Mouse (Mus musculus) limb, embryonic 13.5 days (tissue): ENCODE results near the gene Rapgef4. TPM values are rescaled to one million over a fixed set of nuclear protein-coding genes. Genes with fewer than 3 reads are reported as not detected.
A peak's percentile ranks its signal among the peaks of the same experiment; 100 is the strongest.

Experiments used
- ATAC-seq: fragments of 200-750 bp; cut with Nextera tagmentation; 2 replicates; pipeline ENCODE4 v1.8.0; 2017; ENCODE audit warnings: low read depth, moderate number of reproducible peaks, moderate TSS enrichment; ENCODE audit not compliant: low FRiP score
- H3K27ac ChIP-seq: fragments of 300-500 bp; sonication (generic); 2 replicates; pipeline ENCODE4 v1.5.1; 2015; ENCODE audit warnings: inconsistent platforms, mild to moderate bottlenecking, moderate library complexity
- H3K27me3 ChIP-seq: fragments of 300-500 bp; sonication (generic); 2 replicates; pipeline ENCODE4 v1.6.1; 2015; ENCODE audit warnings: mild to moderate bottlenecking, inconsistent platforms
- H3K36me3 ChIP-seq: fragments of 300-500 bp; sonication (generic); 2 replicates; pipeline ENCODE4 v1.6.1; 2015; ENCODE audit warnings: inconsistent platforms, mild to moderate bottlenecking, moderate library complexity
- H3K4me1 ChIP-seq: fragments of 300-500 bp; sonication (generic); 2 replicates; pipeline ENCODE4 v1.6.1; 2015; ENCODE audit warnings: inconsistent platforms
- H3K4me2 ChIP-seq: fragments of 300-500 bp; sonication (generic); replicated peaks from 2 replicates; pipeline ENCODE4 v1.6.1; 2015; ENCODE audit warnings: inconsistent platforms, mild to moderate bottlenecking, moderate library complexity
- H3K4me3 ChIP-seq: fragments of 300-500 bp; sonication (generic); 2 replicates; pipeline ENCODE4 v1.5.1; 2015; ENCODE audit warnings: moderate library complexity, mild to moderate bottlenecking, inconsistent platforms
- H3K9ac ChIP-seq: fragments of 300-500 bp; sonication (generic); 2 replicates; pipeline ENCODE4 v1.6.1; 2015; ENCODE audit warnings: mild to moderate bottlenecking, inconsistent platforms
- H3K9me3 ChIP-seq: fragments of 300-500 bp; sonication (generic); 2 replicates; pipeline ENCODE4 v1.6.1; 2016; ENCODE audit warnings: inconsistent platforms
- WGBS: fragments of 180-500 bp; shearing (Covaris S2); methylation state at CpG from one replicate; pipeline ENCODE4 v1.1.7; 2015; 5-methylcytosine and 5-hydroxymethylcytosine counted together
- polyA plus RNA-seq: library from polyadenylated mRNA; unstranded; fragments of >200 nt; fragmentation: Nextera tagmentation; extraction: Ambion mirVana; gene quantifications from 2 replicates; pipeline ENCODE4 v1.2.1, GENCODE M21; 2015

The Rapgef4 gene
- polyA plus RNA-seq, 1 experiment from 2014 or later, result 2.3 TPM

- Histone ChIP-seq H3K4me1 (peaks cover 22% of the 10 kb centered on the region), H3K27ac (no peak overlapping the region), H3K9me3 (no peaks in the 10 kb centered on the region), H3K27me3 (no peaks in the 10 kb centered on the region), H3K4me2 (no peak overlapping the region), H3K36me3 (no peaks in the 10 kb centered on the region), H3K4me3 (no peak overlapping the region), H3K9ac (no peak overlapping the region)
- 29% methylated on average over 4 of the region's 4 CpGs for whole genome bisulfite sequencing
- no peak for ATAC-seq
These were observed 168.0 kb downstream of the Rapgef4 start for GRCm38 (mm10) chr2:72149059-72149458.

GRCm38 (mm10) chr2:72151792-72152554 lies 170.9 kb downstream of the Rapgef4 start:
- 79% methylated on average over 9 of the region's 9 CpGs for WGBS

GRCm38 (mm10) chr2:72152746-72153145 lies 171.7 kb downstream of the Rapgef4 start:
- 89% methylated on average over 2 of the region's 2 CpGs for WGBS
- Histone ChIP-seq H3K4me3 (no peak overlapping the region), H3K36me3 (no peaks in the 10 kb centered on the region), H3K9ac (no peak overlapping the region), H3K27me3 (no peaks in the 10 kb centered on the region), H3K4me1 (peaks cover 33% of the 10 kb centered on the region), H3K9me3 (no peaks in the 10 kb centered on the region), H3K27ac (no peak overlapping the region), H3K4me2 (no peak overlapping the region)
- no peak for ATAC-seq

More at GRCm38 (mm10) chr2:72151792-72152554, 170.9 kb downstream of the Rapgef4 start:
- H3K4me2 ChIP-seq, result no peak overlapping the region
- peaks cover 29% of the 10 kb centered on the region for H3K4me1 ChIP-seq
- no peaks in the 10 kb centered on the region for H3K27me3 ChIP-seq
- H3K9ac ChIP-seq, result no peak overlapping the region
- no peak for ATAC-seq
- H3K36me3 ChIP-seq, result no peaks in the 10 kb centered on the region
- no peak overlapping the region for H3K4me3 ChIP-seq
- no peak overlapping the region for H3K27ac ChIP-seq
- no peaks in the 10 kb centered on the region for H3K9me3 ChIP-seq

- no peaks in the 10 kb centered on the region for H3K27me3 ChIP-seq
- H3K36me3 ChIP-seq, result no peaks in the 10 kb centered on the region
- no peak overlapping the region for H3K27ac ChIP-seq
- no peak overlapping the region for H3K4me2 ChIP-seq
- H3K4me1 ChIP-seq, result peaks cover 32% of the 10 kb centered on the region
- no peak overlapping the region for H3K4me3 ChIP-seq
- no peaks in the 10 kb centered on the region for H3K9me3 ChIP-seq
- no peak overlapping the region for H3K9ac ChIP-seq
- WGBS, result 88% methylated on average over 1 of the region's 1 CpGs
- ATAC-seq, result no peak
These were observed 172.8 kb downstream of the Rapgef4 start for GRCm38 (mm10) chr2:72153851-72154250.

- Histone ChIP-seq H3K9ac (no peak overlapping the region), H3K4me3 (no peak overlapping the region), H3K27ac (peak overlapping the region; percentile 34; the same call in 1 of the 2 replicates), H3K4me1 (peaks cover 41% of the 10 kb centered on the region), H3K27me3 (no peaks in the 10 kb centered on the region), H3K36me3 (no peaks in the 10 kb centered on the region), H3K4me2 (no peak overlapping the region), H3K9me3 (no peaks in the 10 kb centered on the region)
- 44% methylated on average over 8 of the region's 8 CpGs for WGBS
- peak; percentile 54; the same call in 1 of the 2 replicates for ATAC-seq
These were observed 174.2 kb downstream of the Rapgef4 start for GRCm38 (mm10) chr2:72155102-72155773.

GRCm38 (mm10) chr2:72156484-72156883 lies 175.4 kb downstream of the Rapgef4 start:
- WGBS, result 49% methylated on average over 5 of the region's 5 CpGs
- no peak overlapping the region for H3K27ac ChIP-seq

GRCm38 (mm10) chr2:72157561-72157960 lies 176.5 kb downstream of the Rapgef4 start:
- H3K27ac ChIP-seq, result no peak overlapping the region; the same call in 1 of the 2 replicates
- peaks cover 43% of the 10 kb centered on the region for H3K4me1 ChIP-seq
- no peak for ATAC-seq
- no peaks in the 10 kb centered on the region for H3K9me3 ChIP-seq
- no peak overlapping the region; the same call in 1 of the 2 replicates for H3K4me2 ChIP-seq
- no peak overlapping the region for H3K4me3 ChIP-seq
- H3K27me3 ChIP-seq, result no peaks in the 10 kb centered on the region
- WGBS, result 25% methylated on average over 9 of the region's 9 CpGs
- no peak overlapping the region for H3K9ac ChIP-seq
- no peaks in the 10 kb centered on the region for H3K36me3 ChIP-seq

More at GRCm38 (mm10) chr2:72156484-72156883, 175.4 kb downstream of the Rapgef4 start:
- H3K4me3 ChIP-seq, result no peak overlapping the region
- no peak overlapping the region for H3K9ac ChIP-seq
- H3K4me2 ChIP-seq, result no peak overlapping the region
- ATAC-seq, result no peak
- no peaks in the 10 kb centered on the region for H3K27me3 ChIP-seq
- peaks cover 43% of the 10 kb centered on the region for H3K4me1 ChIP-seq
- H3K36me3 ChIP-seq, result no peaks in the 10 kb centered on the region
- H3K9me3 ChIP-seq, result no peaks in the 10 kb centered on the region

- no peaks in the 10 kb centered on the region for H3K9me3 ChIP-seq
- peaks cover 43% of the 10 kb centered on the region for H3K4me1 ChIP-seq
- H3K27ac ChIP-seq, result no peak overlapping the region
- H3K9ac ChIP-seq, result no peak overlapping the region
- no peak overlapping the region for H3K4me2 ChIP-seq
- no peak overlapping the region for H3K4me3 ChIP-seq
- ATAC-seq, result no peak
- 82% methylated on average over 5 of the region's 5 CpGs for WGBS
- no peaks in the 10 kb centered on the region for H3K27me3 ChIP-seq
- no peaks in the 10 kb centered on the region for H3K36me3 ChIP-seq
These were observed 177.0 kb downstream of the Rapgef4 start for GRCm38 (mm10) chr2:72158045-72158444.

GRCm38 (mm10) chr2:72158691-72159225 lies 177.7 kb downstream of the Rapgef4 start:
- Histone ChIP-seq H3K9me3 (no peaks in the 10 kb centered on the region), H3K4me3 (no peak overlapping the region), H3K36me3 (no peaks in the 10 kb centered on the region), H3K27ac (no peak overlapping the region), H3K4me1 (peaks cover 43% of the 10 kb centered on the region), H3K9ac (no peak overlapping the region), H3K4me2 (no peak overlapping the region), H3K27me3 (no peaks in the 10 kb centered on the region)
- no peak for ATAC-seq
- 72% methylated on average over 10 of the region's 10 CpGs for WGBS

- Histone ChIP-seq H3K27ac (no peak overlapping the region), H3K4me2 (no peak overlapping the region), H3K27me3 (no peaks in the 10 kb centered on the region), H3K36me3 (no peaks in the 10 kb centered on the region), H3K4me1 (peaks cover 43% of the 10 kb centered on the region), H3K4me3 (no peak overlapping the region), H3K9me3 (no peaks in the 10 kb centered on the region), H3K9ac (no peak overlapping the region)
- WGBS, result 57% methylated on average over 6 of the region's 6 CpGs
- no peak for ATAC-seq
These were observed 178.2 kb downstream of the Rapgef4 start for GRCm38 (mm10) chr2:72159281-72159680.

- no peak for ATAC-seq
- Histone ChIP-seq H3K4me3 (no peak overlapping the region), H3K27ac (no peak overlapping the region), H3K36me3 (no peaks in the 10 kb centered on the region), H3K27me3 (no peaks in the 10 kb centered on the region), H3K9ac (no peak overlapping the region), H3K4me2 (no peak overlapping the region), H3K9me3 (no peaks in the 10 kb centered on the region), H3K4me1 (peaks cover 26% of the 10 kb centered on the region)
- 74% methylated on average over 5 of the region's 5 CpGs for WGBS
These were observed 184.3 kb downstream of the Rapgef4 start for GRCm38 (mm10) chr2:72165136-72165854.
